Mouse (Mus musculus): ENCODE data around the gene Slc4a2. TPM values are rescaled to one million over a fixed set of nuclear protein-coding genes. Genes with fewer than 3 reads are reported as not detected.
A peak's percentile ranks its signal among the peaks of the same experiment; 100 is the strongest.
"Not testable (repeated sequence)": the region's sequence is repeated elsewhere in the genome, so short reads cannot be mapped to it uniquely, and the experiment has no call there.

Gene Slc4a2
- polyA plus RNA-seq, 1 experiment: 42.9 TPM

- peaks cover 2% of the 10 kb centered on the region; the same call in 1 of the 2 replicates for H3K4me1 ChIP-seq (ENCODE audit: control insufficient read depth, insufficient read depth, low read length)
- H3K4me3 ChIP-seq (replicated peaks; ENCODE audit: control insufficient read depth, low read depth, low read length): no peak overlapping the region
- no peak for TF ChIP-seq CTCF (IDR thresholded peaks at IDR 0.05; ENCODE audit: control insufficient read depth, insufficient read depth, low read length)
- no peak for TF ChIP-seq POLR2A (IDR thresholded peaks at IDR 0.05; ENCODE audit: borderline replicate concordance, control insufficient read depth, low read depth, low read length)
- no peak overlapping the region for H3K27ac ChIP-seq (ENCODE audit: control insufficient read depth, insufficient read depth, low read depth, low read length, poor library complexity)
- 74% methylated on average over 4 of the region's 4 CpGs for WGBS
These were observed 34.0 kb upstream of the Slc4a2 start for GRCm38 (mm10) chr5:24389658-24390020.

- TF ChIP-seq POLR2A (IDR thresholded peaks at IDR 0.05; ENCODE audit: borderline replicate concordance, control insufficient read depth, low read depth, low read length) (no peak), CTCF (IDR thresholded peaks at IDR 0.05; ENCODE audit: control insufficient read depth, insufficient read depth, low read length) (no peak)
- Histone ChIP-seq H3K4me1 (ENCODE audit: control insufficient read depth, insufficient read depth, low read length) (peaks cover 2% of the 10 kb centered on the region; the same call in 1 of the 2 replicates), H3K4me3 (replicated peaks; ENCODE audit: control insufficient read depth, low read depth, low read length) (no peak within 1 kb of the TSS), H3K27ac (ENCODE audit: control insufficient read depth, insufficient read depth, low read depth, low read length, poor library complexity) (no peak within 1 kb of the TSS)
- WGBS: 89% methylated on average over 7 of the region's 7 CpGs
These were observed 31.8 kb upstream of the Slc4a2 start, which contains the start of gene Atg9b for GRCm38 (mm10) chr5:24391864-24392263. Gene Atg9b (minus strand): TSS chr5:24392143.

- Histone ChIP-seq H3K27ac (ENCODE audit: control insufficient read depth, insufficient read depth, low read depth, low read length, poor library complexity) (no peak overlapping the region), H3K4me1 (ENCODE audit: control insufficient read depth, insufficient read depth, low read length) (peaks cover 2% of the 10 kb centered on the region; the same call in 1 of the 2 replicates), H3K4me3 (replicated peaks; ENCODE audit: control insufficient read depth, low read depth, low read length) (no peak overlapping the region)
- 74% methylated on average over 7 of the region's 7 CpGs for WGBS
- TF ChIP-seq POLR2A (IDR thresholded peaks at IDR 0.05; ENCODE audit: borderline replicate concordance, control insufficient read depth, low read depth, low read length) (no peak), CTCF (IDR thresholded peaks at IDR 0.05; ENCODE audit: control insufficient read depth, insufficient read depth, low read length) (no peak)
These were observed 30.9 kb upstream of the Slc4a2 start for GRCm38 (mm10) chr5:24392724-24393123.

- Histone ChIP-seq H3K27ac (ENCODE audit: control insufficient read depth, insufficient read depth, low read depth, low read length, poor library complexity) (peak within 1 kb of the TSS; percentile 61), H3K4me1 (ENCODE audit: control insufficient read depth, insufficient read depth, low read length) (no peaks in the 10 kb centered on the region; the same call in 1 of the 2 replicates), H3K4me3 (replicated peaks; ENCODE audit: control insufficient read depth, low read depth, low read length) (peak within 1 kb of the TSS; percentile 86)
- TF ChIP-seq POLR2A (IDR thresholded peaks at IDR 0.05; ENCODE audit: borderline replicate concordance, control insufficient read depth, low read depth, low read length) (no peak), CTCF (IDR thresholded peaks at IDR 0.05; ENCODE audit: control insufficient read depth, insufficient read depth, low read length) (peak; percentile 94)
- WGBS: 7% methylated on average over 7 of the region's 7 CpGs
These were observed 30.1 kb upstream of the Slc4a2 start, which contains the start of gene Abcb8 for GRCm38 (mm10) chr5:24393392-24393997. Gene Abcb8 (plus strand): TSS chr5:24393663.

- peak overlapping the region; percentile 61 for H3K27ac ChIP-seq (ENCODE audit: control insufficient read depth, insufficient read depth, low read depth, low read length, poor library complexity)
- TF ChIP-seq CTCF (IDR thresholded peaks at IDR 0.05; ENCODE audit: control insufficient read depth, insufficient read depth, low read length) (peak; percentile 38; the same call in 1 of the 2 replicates), POLR2A (IDR thresholded peaks at IDR 0.05; ENCODE audit: borderline replicate concordance, control insufficient read depth, low read depth, low read length) (peak; percentile 60; the same call in 1 of the 2 replicates)
- H3K4me1 ChIP-seq (ENCODE audit: control insufficient read depth, insufficient read depth, low read length): no peaks in the 10 kb centered on the region; the same call in 1 of the 2 replicates
- peak overlapping the region; percentile 86 for H3K4me3 ChIP-seq (replicated peaks; ENCODE audit: control insufficient read depth, low read depth, low read length)
- 2% methylated on average over 36 of the region's 36 CpGs for WGBS
These were observed 29.3 kb upstream of the Slc4a2 start for GRCm38 (mm10) chr5:24394165-24394894.

GRCm38 (mm10) chr5:24396254-24396653 is 27.4 kb upstream of the Slc4a2 start:
- not testable (repeated sequence) for H3K27ac ChIP-seq (ENCODE audit: control insufficient read depth, insufficient read depth, low read depth, low read length, poor library complexity); H3K4me1 ChIP-seq (ENCODE audit: control insufficient read depth, insufficient read depth, low read length); H3K4me3 ChIP-seq (replicated peaks; ENCODE audit: control insufficient read depth, low read depth, low read length)
- 79% methylated on average over 6 of the region's 6 CpGs for whole genome bisulfite sequencing

GRCm38 (mm10) chr5:24399686-24400085 is 24.0 kb upstream of the Slc4a2 start:
- TF ChIP-seq POLR2A (IDR thresholded peaks at IDR 0.05; ENCODE audit: borderline replicate concordance, control insufficient read depth, low read depth, low read length) (no peak), CTCF (IDR thresholded peaks at IDR 0.05; ENCODE audit: control insufficient read depth, insufficient read depth, low read length) (no peak)
- WGBS: 88% methylated on average over 10 of the region's 10 CpGs
- Histone ChIP-seq H3K27ac (ENCODE audit: control insufficient read depth, insufficient read depth, low read depth, low read length, poor library complexity) (no peak overlapping the region), H3K4me1 (ENCODE audit: control insufficient read depth, insufficient read depth, low read length) (no peaks in the 10 kb centered on the region), H3K4me3 (replicated peaks; ENCODE audit: control insufficient read depth, low read depth, low read length) (no peak overlapping the region)

GRCm38 (mm10) chr5:24400362-24400761 is 23.3 kb upstream of the Slc4a2 start:
- no peaks in the 10 kb centered on the region for H3K4me1 ChIP-seq (ENCODE audit: control insufficient read depth, insufficient read depth, low read length)
- H3K27ac ChIP-seq (ENCODE audit: control insufficient read depth, insufficient read depth, low read depth, low read length, poor library complexity): no peak overlapping the region
- TF ChIP-seq POLR2A (IDR thresholded peaks at IDR 0.05; ENCODE audit: borderline replicate concordance, control insufficient read depth, low read depth, low read length) (no peak), CTCF (IDR thresholded peaks at IDR 0.05; ENCODE audit: control insufficient read depth, insufficient read depth, low read length) (no peak)
- 90% methylated on average over 11 of the region's 11 CpGs for WGBS
- H3K4me3 ChIP-seq (replicated peaks; ENCODE audit: control insufficient read depth, low read depth, low read length): no peak overlapping the region

Data from bone marrow, adult 2 months (tissue).